Mouse (Mus musculus) heart, adult 2 months (tissue): ENCODE data around the gene Arntl2.

Source experiments
- CTCF ChIP-seq: fragments of 200-600 bp; IDR thresholded peaks from 2 replicates; pipeline ENCODE4 v1.8.1; 2022; ENCODE audit warnings: antibody characterized with exemption, mild to moderate bottlenecking, moderate library complexity
- EP300 ChIP-seq: fragments of 200-500 bp; IDR thresholded peaks from 2 replicates; pipeline ENCODE4 v1.6.1; 2011; ENCODE audit warnings: low read depth, low read length, control low read depth; ENCODE audit not compliant: insufficient read depth
- POLR2A ChIP-seq: fragments of 200-500 bp; IDR thresholded peaks from 2 replicates; pipeline ENCODE4 v1.6.1; 2011; ENCODE audit warnings: mild to moderate bottlenecking, low read depth, low read length, control low read depth; ENCODE audit not compliant: insufficient read depth

GRCm38 (mm10) chr6:146776610-146777389 is 19.1 kb upstream of the Arntl2 start:
- no peak for TF ChIP-seq POLR2A
- no peak for TF ChIP-seq CTCF
- peak; percentile 79 for TF ChIP-seq EP300
